Mouse (Mus musculus): ENCODE measurements around the gene Gm4779. TPM values are rescaled to one million over a fixed set of nuclear protein-coding genes. Genes with fewer than 3 reads are reported as not detected.
"Not testable (repeated sequence)": the region's sequence is repeated elsewhere in the genome, so short reads cannot be mapped to it uniquely, and the experiment has no call there.

Gene Gm4779
- total RNA-seq (2021), result not detected

DNA sequence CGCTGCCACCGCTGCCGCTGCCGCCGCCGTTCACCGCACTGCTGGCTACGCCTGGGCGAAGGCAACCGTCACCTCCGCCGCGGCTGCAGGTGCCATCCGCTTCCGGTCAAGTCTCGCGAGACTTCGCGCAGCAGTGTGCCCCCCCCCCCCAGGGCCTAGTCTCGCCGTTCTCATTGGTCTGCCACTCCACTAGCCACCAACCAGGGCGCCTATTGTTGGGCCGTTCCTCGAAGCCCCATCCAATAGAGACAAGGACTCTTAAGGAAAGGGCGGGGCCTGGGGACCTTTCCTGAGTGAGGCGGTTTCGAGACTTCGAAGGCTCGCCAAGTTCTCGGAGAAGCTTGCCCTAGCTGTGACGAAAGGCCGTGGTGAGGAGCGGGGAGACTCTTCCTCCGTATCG lies at the start of gene Gm4779, which contains the start of gene 8030474K03Rik:
Gene Gm4779 (minus strand): TSS at position 82 of the 400 bp plus-strand sequence.
Gene 8030474K03Rik (plus strand): TSS at position 315 of the 400 bp plus-strand sequence.
- intact Hi-C loops (cut with DNase I), result no loop called here
- no peak for DNase-seq (ENCODE audit: extremely low spot score in 1 of 2, low spot score in 2 of 2)

DNA sequence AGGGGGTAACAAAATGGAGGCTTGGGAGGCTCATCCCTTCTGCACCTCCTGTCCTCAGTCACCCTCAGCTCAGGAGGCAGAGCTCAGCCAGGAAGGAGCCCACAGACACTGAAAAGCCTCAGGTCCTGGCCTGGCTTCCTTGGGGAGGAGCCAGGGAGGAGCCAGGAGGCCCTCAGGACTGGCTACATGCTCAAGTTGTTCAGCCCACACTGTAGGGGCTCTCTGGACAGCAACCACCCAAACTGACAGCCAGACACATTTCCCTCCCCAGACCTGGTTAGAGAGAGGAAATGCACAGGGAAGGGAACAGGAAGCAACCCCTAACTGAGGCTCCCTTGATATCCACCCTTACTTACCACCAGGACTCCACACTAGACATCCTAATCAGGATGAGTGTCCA lies 25.8 kb upstream of the Gm4779 start:
- intact Hi-C loops (cut with DNase I), result loop anchor here (5.0 to 10.0 kb wide), 2 partner anchors 117 to 235 kb away; no protein-coding TSS in a partner anchor
- DNase-seq (ENCODE audit: extremely low spot score in 1 of 2, low spot score in 2 of 2), result not testable (repeated sequence)

DNA sequence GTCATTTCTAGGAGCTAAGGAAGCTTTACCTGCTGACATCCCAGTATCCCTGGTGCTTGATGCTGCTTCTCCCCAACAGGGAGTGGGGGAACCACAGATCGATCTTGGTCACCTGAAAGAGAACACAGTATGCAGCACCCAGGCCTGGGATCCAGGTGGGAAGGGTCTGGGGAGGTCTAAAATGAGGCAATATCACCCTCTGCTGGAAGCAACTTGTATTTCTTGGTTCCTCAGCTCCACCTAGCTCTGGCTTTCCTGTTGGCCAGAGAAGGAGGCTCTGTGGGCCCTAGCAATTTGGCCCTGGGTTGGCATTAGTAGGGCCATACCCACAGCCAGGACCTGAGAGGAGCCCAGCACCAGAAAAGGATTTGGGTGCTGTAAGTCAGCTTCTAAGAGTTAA lies 24.9 kb upstream of the Gm4779 start:
- intact Hi-C loops (cut with DNase I), result loop anchor here (5.0 to 10.0 kb wide), 2 partner anchors 118 to 236 kb away; no protein-coding TSS in a partner anchor
- DNase-seq (ENCODE audit: extremely low spot score in 1 of 2, low spot score in 2 of 2), result no peak

DNA sequence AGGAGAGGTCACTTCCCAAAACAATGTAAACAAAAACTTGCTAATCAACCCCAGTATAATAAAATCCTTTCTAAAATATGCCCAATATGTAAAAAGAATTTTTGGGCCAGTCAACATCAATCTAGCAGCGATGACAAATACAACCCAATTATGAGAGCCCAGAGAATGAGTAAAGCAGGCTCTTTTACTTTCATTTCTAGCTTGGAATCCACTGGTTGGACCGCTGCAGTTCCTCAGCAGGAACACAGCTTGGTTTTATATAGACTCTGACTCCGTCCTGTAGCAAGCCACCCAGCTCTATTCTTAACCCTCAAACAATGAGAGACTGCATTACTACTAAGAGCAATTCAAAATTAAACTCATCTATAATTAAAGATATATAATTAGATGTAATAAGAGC lies 17.5 kb upstream of the Gm4779 start:
- no peak for DNase-seq (ENCODE audit: extremely low spot score in 1 of 2, low spot score in 2 of 2)
- intact Hi-C loops (cut with DNase I), result loop anchor here (10.0 kb wide), 1 partner anchor 243 kb away; no protein-coding TSS in a partner anchor

DNA sequence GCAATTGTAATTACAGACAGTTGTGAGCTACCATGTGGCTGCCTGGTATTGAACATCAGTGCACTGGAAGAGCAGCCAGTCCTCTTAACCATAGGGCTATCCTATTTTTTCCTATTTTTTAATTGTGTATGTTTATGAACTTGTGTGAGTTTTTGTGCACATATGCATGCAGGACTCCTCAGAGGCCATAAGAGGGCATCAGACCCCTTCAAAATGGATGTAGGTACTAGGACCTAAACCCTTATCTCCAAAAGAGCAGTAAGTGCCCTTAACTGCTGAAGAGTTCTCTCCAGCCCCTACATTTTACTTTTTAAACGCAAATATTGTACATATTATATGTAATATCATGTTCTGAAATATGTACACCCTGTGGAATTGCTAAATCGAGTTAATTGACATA lies 11.3 kb upstream of the Gm4779 start:
- intact Hi-C loops (cut with DNase I), result no loop called here
- no peak for DNase-seq (ENCODE audit: extremely low spot score in 1 of 2, low spot score in 2 of 2)

DNA sequence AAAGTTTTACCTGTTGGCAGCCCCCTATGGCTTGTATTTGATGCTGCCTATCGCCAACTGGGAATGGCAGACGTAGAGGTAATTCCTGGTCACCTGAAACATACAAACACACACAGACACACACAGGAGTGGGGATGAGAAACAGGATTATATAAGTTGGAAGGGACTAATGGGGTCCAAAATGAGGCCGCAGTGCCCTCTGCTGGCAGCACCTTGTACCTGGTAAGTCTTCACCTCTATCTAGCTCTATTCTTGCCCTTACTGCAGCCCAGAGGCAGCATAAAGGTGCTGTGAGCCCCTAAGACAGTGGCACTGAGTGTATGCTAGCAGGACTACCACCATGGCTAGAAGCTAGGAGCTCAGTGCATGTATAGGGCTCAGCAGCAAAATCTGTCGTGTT lies 2.7 kb downstream of the Gm4779 start:
- intact Hi-C loops (cut with DNase I), result no loop called here
- peak in 1 of 2 experiments; percentile 36 for DNase-seq (ENCODE audit: extremely low spot score in 1 of 2, low spot score in 2 of 2)

DNA sequence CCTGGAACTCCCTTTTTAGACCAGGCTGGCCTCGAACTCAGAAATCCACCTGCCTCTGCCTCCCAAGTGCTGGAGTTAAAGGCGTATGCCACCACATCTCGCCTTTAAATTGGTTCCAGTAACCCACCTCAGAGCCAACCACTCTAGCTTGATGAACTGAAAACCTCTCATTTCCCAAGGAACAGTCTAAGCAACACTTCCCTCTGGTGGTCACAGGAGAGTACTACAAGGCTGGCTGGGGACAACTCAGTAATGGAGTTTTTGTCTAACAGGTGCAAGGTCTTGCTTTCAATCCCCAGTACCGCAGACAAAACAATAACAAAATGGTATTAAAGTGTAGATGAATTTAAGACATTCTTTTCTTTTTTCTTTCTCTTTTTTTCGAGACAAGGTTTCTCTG lies 22.2 kb downstream of the Gm4779 start:
- intact Hi-C loops (cut with DNase I), result loop anchor here (5.0 kb wide), 1 partner anchor 95 kb away; no protein-coding TSS in a partner anchor
- peak; percentile 33 to 56 for DNase-seq (ENCODE audit: extremely low spot score in 1 of 2, low spot score in 2 of 2)

DNA sequence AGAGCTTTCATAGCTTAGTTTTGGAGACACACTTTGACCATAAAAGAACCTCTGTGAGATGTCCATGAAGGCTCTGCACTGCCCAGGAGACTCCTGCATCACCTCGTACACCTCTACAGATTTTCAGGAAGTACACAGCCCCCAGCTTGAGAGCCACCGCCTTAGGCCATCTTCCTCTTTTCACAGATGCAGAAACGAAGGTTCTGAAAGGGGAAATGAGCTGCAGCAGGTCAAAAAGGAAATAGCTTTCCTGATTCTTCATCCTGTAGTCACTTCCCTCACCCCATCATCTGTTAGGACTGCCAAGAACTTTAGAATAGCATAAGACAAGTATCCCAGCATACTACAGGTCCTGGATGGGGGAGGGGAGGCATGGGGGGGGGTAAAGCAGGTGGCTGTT lies 23.9 kb downstream of the Gm4779 start:
- intact Hi-C loops (cut with DNase I), result loop anchor here (5.0 kb wide), 1 partner anchor 93 kb away; no protein-coding TSS in a partner anchor
- DNase-seq (ENCODE audit: extremely low spot score in 1 of 2, low spot score in 2 of 2), result no peak

DNA sequence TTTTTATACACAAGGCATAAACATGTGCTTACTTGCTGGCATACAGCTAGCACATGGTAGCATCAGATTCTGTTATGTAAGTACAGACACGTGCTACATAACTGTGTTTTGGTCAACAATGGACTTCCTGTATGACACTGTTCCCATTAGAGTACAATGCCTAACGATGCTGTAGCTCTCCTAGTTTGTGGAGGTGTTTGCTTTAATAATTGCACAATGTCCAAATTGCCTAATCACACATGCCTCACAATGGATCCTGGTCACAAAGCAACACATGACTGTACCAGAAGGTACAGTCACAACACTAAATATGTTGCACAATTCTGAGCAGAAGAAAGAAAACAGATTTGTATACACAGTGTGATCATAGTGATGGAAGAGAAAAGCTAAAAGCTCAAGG lies 24.7 kb downstream of the Gm4779 start:
- no peak for DNase-seq (ENCODE audit: extremely low spot score in 1 of 2, low spot score in 2 of 2)
- intact Hi-C loops (cut with DNase I), result no loop called here

DNA sequence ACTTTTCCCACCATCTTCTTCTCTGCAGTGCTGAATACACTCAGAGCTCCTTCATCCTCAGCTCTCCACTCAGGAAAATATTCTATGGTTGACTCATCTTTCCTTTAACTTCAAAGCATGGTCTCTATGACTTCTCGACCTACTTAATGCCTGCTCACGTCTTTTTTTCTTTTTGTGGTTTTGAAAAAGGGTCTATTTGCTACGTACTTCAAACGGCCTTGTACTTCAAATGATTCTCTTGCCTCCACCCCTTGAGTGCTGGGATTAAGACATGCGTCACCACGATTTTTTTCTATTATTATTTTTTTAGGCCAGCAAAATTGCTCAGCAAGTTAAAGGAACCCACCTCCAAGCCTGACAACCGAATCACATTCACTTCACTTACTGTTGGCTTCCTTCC lies 26.9 kb downstream of the Gm4779 start:
- intact Hi-C loops (cut with DNase I), result no loop called here
- no peak for DNase-seq (ENCODE audit: extremely low spot score in 1 of 2, low spot score in 2 of 2)

DNA sequence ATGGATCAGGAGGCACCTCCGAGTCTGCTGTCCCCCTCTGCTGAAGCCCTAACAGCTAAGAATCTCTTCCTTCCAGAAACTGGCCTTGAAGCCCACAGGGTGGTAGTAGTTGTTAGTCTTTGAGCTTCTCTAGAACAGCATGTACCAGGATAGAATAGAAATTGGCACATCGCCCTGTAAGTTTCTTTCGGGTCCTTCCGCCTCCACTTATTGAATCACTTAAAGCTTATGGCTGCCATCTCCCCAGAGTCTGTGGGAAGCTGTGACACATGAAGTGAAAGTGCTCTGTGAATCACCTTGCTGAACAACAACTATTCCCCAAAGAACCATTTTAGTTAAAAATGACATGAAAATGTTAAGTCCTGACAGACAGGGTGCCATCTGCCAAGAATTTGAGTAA lies 29.1 kb downstream of the Gm4779 start:
- intact Hi-C loops (cut with DNase I), result no loop called here
- peak in 1 of 2 experiments; percentile 38 for DNase-seq (ENCODE audit: extremely low spot score in 1 of 2, low spot score in 2 of 2)

DNA sequence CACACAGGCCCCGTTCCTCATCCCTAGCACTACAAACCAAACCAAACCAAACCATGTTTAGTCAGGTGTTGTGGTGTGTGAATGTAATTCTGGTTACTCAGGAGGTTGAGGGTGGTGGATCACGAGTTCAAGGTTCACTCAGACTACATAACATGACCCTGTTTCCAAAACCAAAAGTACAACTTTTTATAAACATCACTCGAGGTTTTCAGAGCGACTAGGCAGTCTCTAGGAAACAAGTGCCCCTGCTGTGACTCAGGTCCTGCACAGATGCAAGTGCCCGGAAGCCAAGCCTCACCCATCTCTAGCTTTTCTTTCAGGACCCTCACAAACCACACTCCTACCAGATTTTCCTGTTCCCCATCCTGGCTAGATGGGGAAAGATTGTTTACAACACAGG lies 29.6 kb downstream of the Gm4779 start:
- intact Hi-C loops (cut with DNase I), result no loop called here
- DNase-seq (ENCODE audit: extremely low spot score in 1 of 2, low spot score in 2 of 2), result no peak

DNA sequence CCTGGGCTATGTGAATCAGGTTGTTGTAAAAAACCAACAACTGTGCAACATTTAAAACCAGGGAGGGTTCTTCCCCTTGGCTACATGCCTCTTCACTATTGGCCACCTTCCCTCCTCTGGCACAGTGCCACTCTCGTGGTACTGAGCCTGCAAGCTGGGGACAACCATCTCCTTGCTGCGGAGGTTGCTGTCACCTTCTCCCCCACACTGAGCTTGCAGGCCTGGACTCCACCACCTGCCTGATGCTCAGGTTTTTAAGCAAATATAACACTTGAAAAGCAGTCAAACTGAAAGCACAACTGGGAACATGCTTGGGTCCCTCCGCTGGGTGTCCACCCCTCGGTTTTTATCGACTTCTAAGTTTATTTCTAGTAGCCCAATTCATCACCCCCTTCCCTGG lies 39.7 kb downstream of the Gm4779 start:
- intact Hi-C loops (cut with DNase I), result no loop called here
- DNase-seq (ENCODE audit: extremely low spot score in 1 of 2, low spot score in 2 of 2), result peak in 1 of 2 experiments; percentile 28

DNA sequence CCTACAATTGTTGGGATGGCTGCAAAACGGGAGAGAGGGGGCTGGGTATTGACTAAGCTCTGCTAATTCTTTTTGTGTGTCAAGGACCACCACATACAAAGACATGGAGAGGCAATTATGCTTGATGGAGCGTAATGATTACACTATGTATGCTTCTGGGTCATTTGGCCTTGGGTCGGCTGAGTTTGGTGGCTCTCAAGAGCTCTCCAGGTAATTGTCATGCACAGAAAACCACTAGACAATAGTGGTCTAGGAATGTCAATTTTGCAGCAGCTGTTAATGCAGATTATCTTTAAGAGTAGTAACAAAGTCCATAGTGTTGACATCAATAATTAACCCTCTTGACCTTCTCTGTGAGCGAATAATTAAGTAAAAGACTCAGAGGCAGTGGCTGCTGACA lies 44.1 kb downstream of the Gm4779 start:
- intact Hi-C loops (cut with DNase I), result no loop called here
- no peak for DNase-seq (ENCODE audit: extremely low spot score in 1 of 2, low spot score in 2 of 2)

DNA sequence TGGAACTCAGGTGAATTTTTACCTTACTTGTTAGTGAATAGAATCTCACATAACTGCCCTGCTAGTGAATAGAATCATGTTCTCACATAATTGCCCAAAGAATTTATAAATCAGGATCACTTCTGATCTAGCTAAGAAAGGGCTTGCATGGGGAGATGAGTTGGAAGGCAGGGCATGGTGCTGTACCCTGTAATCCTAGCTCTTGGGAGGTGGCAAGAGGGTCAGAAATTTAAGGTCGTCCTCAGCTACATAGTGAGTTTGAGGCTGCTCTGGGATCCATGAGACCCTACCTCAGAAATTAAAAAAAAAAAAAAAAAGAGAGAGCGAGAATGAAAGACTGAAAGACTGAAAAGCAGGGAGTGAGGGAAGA lies 53.2 kb downstream of the Gm4779 start:
- intact Hi-C loops (cut with DNase I), result no loop called here
- no peak for DNase-seq (ENCODE audit: extremely low spot score in 1 of 2, low spot score in 2 of 2)

DNA sequence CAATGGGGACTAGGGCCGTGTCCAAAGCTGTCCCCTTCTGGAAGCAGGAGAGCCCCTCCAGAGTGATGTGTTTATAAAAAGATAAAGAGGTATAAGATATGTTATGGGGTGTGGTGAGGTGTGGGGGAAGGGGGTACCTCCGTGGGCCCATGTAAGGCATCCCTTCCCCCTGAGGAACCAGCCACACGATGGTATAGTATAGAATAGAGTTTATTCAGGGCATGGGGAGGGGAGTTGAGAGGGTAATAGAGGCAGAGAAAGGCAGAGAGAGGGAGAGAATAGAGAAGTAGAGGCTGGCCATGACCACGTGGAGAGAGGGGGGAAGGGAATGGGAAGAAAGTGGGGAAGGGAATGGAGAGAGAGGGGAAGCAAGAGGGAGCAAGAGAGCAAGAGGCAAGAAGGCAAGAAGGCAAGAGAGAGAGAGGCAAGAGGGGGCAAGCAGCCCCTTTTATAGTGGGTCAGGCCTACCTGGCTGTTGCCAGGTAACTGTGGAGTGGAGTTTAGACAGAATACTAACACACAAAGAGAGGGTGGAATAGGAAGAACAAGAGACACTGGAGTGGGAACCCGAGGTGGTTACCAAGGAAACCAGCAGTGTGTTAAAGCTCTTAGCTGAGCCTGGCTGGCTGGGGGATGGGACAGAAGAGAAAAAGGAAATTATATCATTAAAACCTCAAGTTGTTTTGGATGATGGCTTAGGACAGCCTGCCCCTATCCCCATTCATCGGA lies 53.7 kb downstream of the Gm4779 start:
- intact Hi-C loops (cut with DNase I), result no loop called here
- peak in 1 of 2 experiments; percentile 25 for DNase-seq (ENCODE audit: extremely low spot score in 1 of 2, low spot score in 2 of 2)

Other genes with a start within 250 kb of the Gm4779 start
- gene Ogt, start 154.4 kb downstream of the Gm4779 start, total RNA-seq (2021), result 100 to 1,000 TPM; 170 to 182 TPM
- not detected for gene Cxcr3, start 60.2 kb downstream of the Gm4779 start, total RNA-seq (2021)
- not detected for gene 8030474K03Rik, start 233 bp upstream of the Gm4779 start, total RNA-seq (2021)
- 10 to 100 TPM; 20.2 to 21.7 TPM for gene Nhsl2, start 55.0 kb upstream of the Gm4779 start, total RNA-seq (2021)